Mouse (Mus musculus) activated CD4-positive, CD25-positive, alpha-beta regulatory T cell, adult 9 weeks (primary cell): ENCODE measurements around the gene Tmprss11b. TPM values are rescaled to one million over a fixed set of nuclear protein-coding genes. Genes with fewer than 3 reads are reported as not detected.

Source experiments
- polyA plus RNA-seq: library from polyadenylated mRNA; unstranded; fragments of 100-300 nt; shearing (Covaris generic); gene quantifications from one replicate; pipeline ENCODE4 v1.2.1, GENCODE M21; 2017

Tmprss11b gene
- not detected for polyA plus RNA-seq

GRCm38 (mm10) chr5:86676262-86676661, at the start of gene Tmprss11b:
Gene Tmprss11b, minus strand, starts transcription at chr5:86676362.

GRCm38 (mm10) chr5:86632324-86632723, 43.8 kb downstream of the Tmprss11b start, which contains the start of gene Tmprss11f:
Gene Tmprss11f, minus strand, starts transcription at chr5:86632424.

Other genes starting within 250 kb of the Tmprss11b start
- not detected for gene Tmprss11a, start 207.4 kb downstream of the Tmprss11b start, polyA plus RNA-seq
- gene Tmprss11g, start 157.8 kb downstream of the Tmprss11b start, polyA plus RNA-seq: not detected
- gene Tmprss11f, start 43.9 kb downstream of the Tmprss11b start, polyA plus RNA-seq: not detected
- gene Tmprss11e, start 69.5 kb upstream of the Tmprss11b start, polyA plus RNA-seq: not detected
- gene Ythdc1, start 127.9 kb upstream of the Tmprss11b start, polyA plus RNA-seq: 25.4 TPM
- not detected for gene Ugt2b34, start 230.6 kb upstream of the Tmprss11b start, polyA plus RNA-seq